Mouse (Mus musculus): Measurements from ENCODE around the gene Pparg. TPM values are rescaled to one million over a fixed set of nuclear protein-coding genes. Genes with fewer than 3 reads are reported as not detected.

Gene Pparg
- polyA plus RNA-seq, 1 experiment from 2014 or later = 20.5 TPM

GRCm38 (mm10) chr6:115318811-115319210, 41.9 kb upstream of the Pparg start:
- no peak overlapping the region for H3K4me3 ChIP-seq (ENCODE audit: low read depth, low read length)
- WGBS = 55% methylated on average over 6 of the region's 6 CpGs
- no peaks in the 10 kb centered on the region for H3K36me3 ChIP-seq (ENCODE audit: control insufficient read depth, insufficient read depth)
- no peak for ATAC-seq
- no peak overlapping the region for H3K9ac ChIP-seq (ENCODE audit: low read depth, low read length)
- no peaks in the 10 kb centered on the region for H3K9me3 ChIP-seq (ENCODE audit: control insufficient read depth)
- H3K4me2 ChIP-seq (replicated peaks; ENCODE audit: low read depth) = no peak overlapping the region
- no peaks in the 10 kb centered on the region for H3K27me3 ChIP-seq (replicated peaks; ENCODE audit: control insufficient read depth, insufficient read depth, low read length)
- peaks cover 9% of the 10 kb centered on the region for H3K4me1 ChIP-seq (replicated peaks; ENCODE audit: control insufficient read depth, insufficient read depth, low read length)
- no peak overlapping the region for H3K27ac ChIP-seq (ENCODE audit: low read depth, low read length)
- no peak for TF ChIP-seq CTCF (IDR thresholded peaks at IDR 0.05; ENCODE audit: low read depth)

- H3K27me3 ChIP-seq (replicated peaks; ENCODE audit: control insufficient read depth, insufficient read depth, low read length) = no peaks in the 10 kb centered on the region
- no peak overlapping the region for H3K9ac ChIP-seq (ENCODE audit: low read depth, low read length)
- H3K27ac ChIP-seq (ENCODE audit: low read depth, low read length) = no peak overlapping the region
- peaks cover 4% of the 10 kb centered on the region for H3K4me1 ChIP-seq (replicated peaks; ENCODE audit: control insufficient read depth, insufficient read depth, low read length)
- H3K36me3 ChIP-seq (ENCODE audit: control insufficient read depth, insufficient read depth) = no peaks in the 10 kb centered on the region
- no peaks in the 10 kb centered on the region for H3K9me3 ChIP-seq (ENCODE audit: control insufficient read depth)
- no peak overlapping the region for H3K4me3 ChIP-seq (ENCODE audit: low read depth, low read length)
- TF ChIP-seq CTCF (IDR thresholded peaks at IDR 0.05; ENCODE audit: low read depth) = no peak
- 89% methylated on average over 4 of the region's 4 CpGs for WGBS
- ATAC-seq = no peak
- H3K4me2 ChIP-seq (replicated peaks; ENCODE audit: low read depth) = no peak overlapping the region
These were observed 41.1 kb upstream of the Pparg start for GRCm38 (mm10) chr6:115319686-115320085.

- H3K9ac ChIP-seq (ENCODE audit: low read depth, low read length) = no peak overlapping the region
- no peak overlapping the region for H3K4me2 ChIP-seq (replicated peaks; ENCODE audit: low read depth)
- H3K27me3 ChIP-seq (replicated peaks; ENCODE audit: control insufficient read depth, insufficient read depth, low read length) = no peaks in the 10 kb centered on the region
- WGBS = 73% methylated on average over 8 of the region's 8 CpGs
- no peaks in the 10 kb centered on the region for H3K36me3 ChIP-seq (ENCODE audit: control insufficient read depth, insufficient read depth)
- peak; percentile 54; the same call in 1 of the 2 replicates for ATAC-seq
- TF ChIP-seq CTCF (IDR thresholded peaks at IDR 0.05; ENCODE audit: low read depth) = no peak
- H3K4me3 ChIP-seq (ENCODE audit: low read depth, low read length) = no peak overlapping the region
- H3K27ac ChIP-seq (ENCODE audit: low read depth, low read length) = no peak overlapping the region
- no peaks in the 10 kb centered on the region for H3K9me3 ChIP-seq (ENCODE audit: control insufficient read depth)
- peaks cover 4% of the 10 kb centered on the region for H3K4me1 ChIP-seq (replicated peaks; ENCODE audit: control insufficient read depth, insufficient read depth, low read length)
These were observed 39.6 kb upstream of the Pparg start for GRCm38 (mm10) chr6:115320927-115321714.

DNA sequence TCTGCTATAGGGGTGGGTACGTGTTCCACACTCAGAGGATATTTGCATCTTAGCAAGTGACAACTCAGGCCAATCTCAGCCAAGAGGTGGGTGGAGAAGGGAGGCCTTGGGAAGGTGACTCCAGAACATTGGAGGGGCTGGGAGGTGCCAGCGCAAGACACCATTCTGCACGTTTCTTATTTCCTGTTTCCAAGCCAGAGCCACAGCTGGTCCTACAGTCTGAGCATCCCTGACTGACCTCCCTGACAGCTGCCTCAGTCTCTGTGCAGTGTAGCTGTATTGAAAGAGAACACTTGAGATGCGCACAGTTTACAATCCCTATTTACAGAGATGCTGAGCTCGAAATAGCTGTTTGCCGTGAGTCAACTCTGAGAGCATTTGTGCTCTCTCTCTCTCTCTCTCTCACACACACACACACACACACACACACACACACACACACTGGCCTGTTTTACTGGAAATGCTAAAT, 38.8 kb upstream of the Pparg start:
- Histone ChIP-seq H3K9ac (ENCODE audit: low read depth, low read length) (no peak overlapping the region), H3K27me3 (replicated peaks; ENCODE audit: control insufficient read depth, insufficient read depth, low read length) (no peaks in the 10 kb centered on the region), H3K4me1 (replicated peaks; ENCODE audit: control insufficient read depth, insufficient read depth, low read length) (peaks cover 4% of the 10 kb centered on the region; the same call in 1 of the 2 replicates), H3K36me3 (ENCODE audit: control insufficient read depth, insufficient read depth) (no peaks in the 10 kb centered on the region), H3K27ac (ENCODE audit: low read depth, low read length) (no peak overlapping the region), H3K9me3 (ENCODE audit: control insufficient read depth) (no peaks in the 10 kb centered on the region), H3K4me2 (replicated peaks; ENCODE audit: low read depth) (no peak overlapping the region), H3K4me3 (ENCODE audit: low read depth, low read length) (no peak overlapping the region)
- ATAC-seq = no peak
- 66% methylated on average over 6 of the region's 6 CpGs for WGBS
- TF ChIP-seq CTCF (IDR thresholded peaks at IDR 0.05; ENCODE audit: low read depth) = no peak

DNA sequence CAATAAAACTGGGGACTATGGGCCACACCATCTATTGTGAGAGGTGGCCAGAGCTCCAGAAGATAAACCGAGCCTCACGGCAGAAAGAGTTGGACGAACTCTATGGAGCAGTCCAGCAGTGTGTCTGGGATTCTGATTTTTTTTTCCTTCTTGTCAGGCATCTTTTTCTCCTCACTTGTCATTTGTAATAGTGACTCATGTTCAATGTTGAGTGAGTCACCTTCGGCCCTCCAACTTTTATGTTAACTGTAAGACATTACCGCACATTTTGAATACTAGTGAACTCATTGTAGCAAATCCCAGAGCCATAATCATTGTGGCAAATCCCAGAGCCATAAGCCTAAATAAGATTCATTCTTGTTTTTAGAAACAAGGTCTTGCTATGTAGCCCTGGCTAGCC, 37.8 kb upstream of the Pparg start:
- no peak for TF ChIP-seq CTCF (IDR thresholded peaks at IDR 0.05; ENCODE audit: low read depth)
- no peak overlapping the region for H3K4me2 ChIP-seq (replicated peaks; ENCODE audit: low read depth)
- no peak overlapping the region for H3K4me3 ChIP-seq (ENCODE audit: low read depth, low read length)
- H3K27ac ChIP-seq (ENCODE audit: low read depth, low read length) = no peak overlapping the region
- H3K4me1 ChIP-seq (replicated peaks; ENCODE audit: control insufficient read depth, insufficient read depth, low read length) = peaks cover 4% of the 10 kb centered on the region; the same call in 1 of the 2 replicates
- H3K9me3 ChIP-seq (ENCODE audit: control insufficient read depth) = no peaks in the 10 kb centered on the region
- no peak for ATAC-seq
- no peak overlapping the region for H3K9ac ChIP-seq (ENCODE audit: low read depth, low read length)
- H3K27me3 ChIP-seq (replicated peaks; ENCODE audit: control insufficient read depth, insufficient read depth, low read length) = no peaks in the 10 kb centered on the region
- no peaks in the 10 kb centered on the region for H3K36me3 ChIP-seq (ENCODE audit: control insufficient read depth, insufficient read depth)
- WGBS = 91% methylated on average over 5 of the region's 5 CpGs

DNA sequence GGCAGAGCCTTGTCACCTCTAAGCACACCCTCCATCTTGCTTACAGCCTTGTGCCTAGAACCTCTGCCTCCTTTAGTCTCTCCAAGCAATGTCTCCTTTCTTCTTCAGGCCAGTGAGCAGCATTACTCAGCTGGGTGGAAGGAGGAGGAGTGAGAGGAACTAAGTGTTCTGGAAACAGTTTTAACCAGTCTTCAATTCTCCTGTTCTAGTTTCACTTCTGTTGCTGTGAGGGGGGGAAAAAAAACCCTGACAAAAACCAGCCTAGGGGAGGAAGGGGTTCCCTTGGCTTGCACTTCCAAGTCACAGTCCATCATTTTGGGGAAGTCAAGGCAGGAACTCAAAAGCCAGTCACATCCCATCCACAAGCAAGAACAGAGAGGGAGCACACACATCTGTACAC, 29.8 kb upstream of the Pparg start:
- Histone ChIP-seq H3K27me3 (replicated peaks; ENCODE audit: control insufficient read depth, insufficient read depth, low read length) (no peaks in the 10 kb centered on the region), H3K9me3 (ENCODE audit: control insufficient read depth) (no peaks in the 10 kb centered on the region), H3K36me3 (ENCODE audit: control insufficient read depth, insufficient read depth) (no peaks in the 10 kb centered on the region), H3K4me3 (ENCODE audit: low read depth, low read length) (no peak overlapping the region), H3K27ac (ENCODE audit: low read depth, low read length) (no peak overlapping the region), H3K9ac (ENCODE audit: low read depth, low read length) (no peak overlapping the region), H3K4me1 (replicated peaks; ENCODE audit: control insufficient read depth, insufficient read depth, low read length) (no peaks in the 10 kb centered on the region), H3K4me2 (replicated peaks; ENCODE audit: low read depth) (no peak overlapping the region)
- no peak for TF ChIP-seq CTCF (IDR thresholded peaks at IDR 0.05; ENCODE audit: low read depth)
- ATAC-seq = no peak
